Mouse (Mus musculus) retina, embryonic 14.5 days (tissue): ENCODE results near the gene Uqcrc2.

Experiments
- DNase-seq: peaks from one replicate; pipeline ENCODE4 v3.0.0-alpha.2; 2015; ENCODE audit warnings: low spot score

The Uqcrc2 gene

DNA sequence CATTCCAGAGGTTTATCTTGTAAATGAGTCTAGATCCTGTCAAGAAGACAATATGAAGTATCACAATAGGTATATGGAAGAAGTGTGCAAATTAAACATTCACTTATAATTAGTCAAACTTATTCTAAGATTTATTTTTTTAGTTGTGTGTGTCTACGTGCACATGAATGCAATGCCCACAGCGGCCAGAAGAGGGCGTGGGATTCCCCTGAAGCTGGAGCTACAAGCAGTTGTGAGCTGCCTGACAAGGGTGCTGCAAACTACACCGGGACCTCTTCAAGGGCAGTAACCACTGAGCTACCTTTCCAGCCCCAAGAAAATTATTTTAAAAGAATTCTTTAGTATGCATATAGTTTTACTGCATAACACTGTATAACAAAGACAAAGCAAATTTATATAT lies 55.7 kb downstream of the Uqcrc2 start:
- DNase-seq: no peak

DNA sequence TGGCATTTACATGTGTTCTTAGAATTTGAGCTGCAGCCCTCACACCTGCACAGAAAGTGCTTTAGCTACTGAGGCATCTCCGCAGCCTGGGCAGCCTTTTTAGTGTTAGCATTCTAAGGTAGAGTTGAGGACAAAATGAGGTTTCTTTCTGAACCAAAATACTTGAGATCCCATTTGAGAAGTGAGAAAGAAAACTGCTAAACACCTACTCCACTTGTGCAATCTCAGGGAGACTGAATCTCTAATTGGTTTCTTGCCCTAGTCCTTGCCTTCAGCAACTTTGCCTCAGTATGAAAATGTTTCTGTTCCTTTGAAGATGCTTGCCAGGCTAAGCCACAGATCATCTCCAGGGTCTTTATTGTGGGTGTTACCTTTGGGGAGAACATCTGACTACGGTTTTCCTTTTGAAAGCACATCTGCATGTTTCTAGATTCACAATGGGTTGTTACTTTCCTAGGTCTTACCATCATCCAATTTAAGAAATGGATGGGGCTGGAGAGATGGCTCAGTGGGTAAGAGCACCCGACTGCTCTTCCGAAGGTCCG lies 58.9 kb downstream of the Uqcrc2 start:
- no peak for DNase-seq

DNA sequence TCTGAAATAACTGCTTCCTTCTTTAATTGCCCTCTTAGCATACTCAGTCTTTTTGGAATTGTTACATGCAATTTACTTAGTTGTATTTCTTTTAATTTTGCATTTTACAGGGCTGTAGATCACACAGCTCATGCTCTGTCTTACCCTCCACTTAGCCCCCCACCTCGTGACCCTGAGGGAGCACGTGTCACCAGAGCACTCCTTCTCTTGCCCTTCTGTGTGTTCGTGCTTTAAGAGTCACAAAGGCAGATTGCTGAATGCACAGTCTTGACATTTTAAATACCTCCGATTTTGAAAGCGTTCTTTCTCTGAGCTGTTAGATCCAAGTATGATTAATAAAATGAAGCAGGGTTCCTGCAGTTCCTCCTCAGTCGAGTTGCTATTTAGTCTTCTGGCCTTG lies 60.2 kb downstream of the Uqcrc2 start:
- DNase-seq: no peak

DNA sequence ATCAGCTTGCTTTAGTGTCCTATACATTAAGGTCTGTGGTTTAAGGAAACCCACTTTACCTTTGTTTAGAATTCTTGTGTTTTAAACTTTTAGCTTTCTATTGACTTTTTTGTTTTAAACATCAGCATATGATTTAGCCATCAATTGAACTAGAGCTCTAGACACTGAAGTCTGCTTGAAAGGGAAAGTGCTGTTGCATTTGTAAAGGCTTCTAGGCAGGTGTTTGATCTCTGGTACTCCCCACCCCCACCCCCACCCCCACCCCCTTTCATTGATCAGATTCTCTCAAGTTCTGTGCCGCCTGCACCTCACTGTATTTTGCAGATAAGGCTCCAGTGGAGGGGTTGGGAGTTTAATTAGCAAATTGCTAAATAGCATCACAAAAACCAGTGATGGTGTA lies 60.7 kb downstream of the Uqcrc2 start:
- no peak for DNase-seq

DNA sequence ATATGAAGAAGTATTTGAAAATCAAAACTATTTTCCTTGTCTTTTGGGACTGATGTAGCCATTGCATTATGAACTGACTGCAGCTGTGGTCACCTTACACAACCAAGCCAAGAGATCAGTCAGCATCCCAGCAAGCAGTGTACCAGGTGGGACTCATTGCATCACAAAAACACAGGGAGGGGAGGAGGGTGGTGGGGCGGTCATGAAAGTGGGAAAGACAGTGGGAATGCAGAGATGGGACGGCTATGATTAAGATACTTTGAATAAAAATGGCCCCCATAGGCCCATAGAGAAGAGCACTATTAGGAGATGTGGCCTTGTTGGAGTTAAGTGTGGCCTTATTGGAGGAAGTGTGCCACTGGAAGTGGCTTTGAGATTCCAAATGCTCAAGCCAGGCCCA lies 61.4 kb downstream of the Uqcrc2 start:
- no peak for DNase-seq

DNA sequence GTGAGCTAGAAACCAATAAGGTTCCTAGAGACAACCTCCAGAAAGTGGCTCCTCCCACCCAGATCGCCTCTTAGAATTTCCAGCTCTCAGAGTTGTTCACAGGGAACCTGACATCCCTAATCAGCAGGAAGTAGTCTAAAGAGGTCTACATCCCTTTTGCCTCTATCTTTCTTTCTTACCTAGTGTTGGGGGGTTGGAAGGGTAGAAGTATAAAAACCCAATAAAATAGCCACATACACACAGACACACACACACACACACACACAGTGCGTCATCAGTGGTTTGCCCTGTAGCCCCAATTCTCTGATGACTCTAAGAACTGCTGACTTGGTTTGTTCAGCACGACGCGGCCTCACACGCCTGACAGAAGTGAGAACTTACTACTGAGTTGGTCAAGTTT lies 64.6 kb downstream of the Uqcrc2 start:
- no peak for DNase-seq

DNA sequence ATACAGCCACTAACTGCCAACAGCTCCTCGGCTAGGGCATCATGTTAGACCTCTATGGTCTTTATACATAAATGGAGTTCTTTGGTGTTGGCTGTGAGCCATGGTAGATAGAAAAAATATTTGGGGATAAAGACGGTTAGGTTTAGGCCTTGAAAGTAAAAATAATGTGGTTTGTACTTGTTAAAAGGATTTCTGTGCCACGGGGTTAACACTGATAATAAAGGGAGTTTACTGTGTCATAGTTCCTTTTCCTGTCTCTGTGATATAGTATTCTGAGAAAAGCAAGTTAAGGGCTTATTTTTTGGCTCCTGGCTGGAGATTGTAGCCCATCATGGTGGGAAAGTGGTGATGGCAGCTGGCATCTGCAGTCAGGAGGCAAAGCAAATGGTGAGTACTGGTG lies 68.9 kb downstream of the Uqcrc2 start:
- DNase-seq: no peak
